Mouse (Mus musculus) T-helper 2 cell (primary cell): ENCODE measurements around the gene Zc3h8.

Experiments used
- in situ Hi-C: fragments of 300-600 bp; cut with MboI, MseI; formaldehyde crosslinking; loops from one replicate; pipeline ENCODE4 v1.15.1; 2025; ENCODE audit warnings: high pct_unique_total_duplicates

The Zc3h8 gene

GRCm38 (mm10) chr2:128943538-128944528 is at the start of gene Zc3h8:
Gene Zc3h8, minus strand, starts transcription at chr2:128944077.
- in situ Hi-C loops, result no loop called here

DNA sequence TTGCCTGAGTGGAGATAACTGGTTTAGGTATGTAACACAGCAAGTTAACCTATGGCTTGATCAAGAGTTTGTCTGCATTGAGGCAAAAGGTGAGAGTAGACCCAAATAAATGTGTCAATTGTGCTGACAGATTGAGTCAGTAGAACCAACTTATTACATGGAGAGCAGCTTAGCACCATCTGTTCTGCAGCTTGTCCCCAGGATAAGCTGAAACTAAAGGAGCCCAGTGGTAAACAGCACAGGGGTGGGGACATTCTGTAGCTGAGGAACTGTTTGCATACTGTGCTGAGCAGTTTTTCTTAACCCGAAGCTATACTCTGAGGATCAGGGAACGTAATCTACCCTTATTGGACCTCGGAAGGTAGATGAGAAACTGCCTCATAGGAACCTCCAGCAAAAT is 40.9 kb upstream of the Zc3h8 start:
- in situ Hi-C loops, result no loop called here

GRCm38 (mm10) chr2:128975572-128975971 is 31.7 kb upstream of the Zc3h8 start:
- in situ Hi-C loops, result no loop called here

- in situ Hi-C loops, result no loop called here
These were observed 28.4 kb upstream of the Zc3h8 start for GRCm38 (mm10) chr2:128972301-128972700.

GRCm38 (mm10) chr2:128968475-128969083 is 24.7 kb upstream of the Zc3h8 start:
- in situ Hi-C loops, result no loop called here

DNA sequence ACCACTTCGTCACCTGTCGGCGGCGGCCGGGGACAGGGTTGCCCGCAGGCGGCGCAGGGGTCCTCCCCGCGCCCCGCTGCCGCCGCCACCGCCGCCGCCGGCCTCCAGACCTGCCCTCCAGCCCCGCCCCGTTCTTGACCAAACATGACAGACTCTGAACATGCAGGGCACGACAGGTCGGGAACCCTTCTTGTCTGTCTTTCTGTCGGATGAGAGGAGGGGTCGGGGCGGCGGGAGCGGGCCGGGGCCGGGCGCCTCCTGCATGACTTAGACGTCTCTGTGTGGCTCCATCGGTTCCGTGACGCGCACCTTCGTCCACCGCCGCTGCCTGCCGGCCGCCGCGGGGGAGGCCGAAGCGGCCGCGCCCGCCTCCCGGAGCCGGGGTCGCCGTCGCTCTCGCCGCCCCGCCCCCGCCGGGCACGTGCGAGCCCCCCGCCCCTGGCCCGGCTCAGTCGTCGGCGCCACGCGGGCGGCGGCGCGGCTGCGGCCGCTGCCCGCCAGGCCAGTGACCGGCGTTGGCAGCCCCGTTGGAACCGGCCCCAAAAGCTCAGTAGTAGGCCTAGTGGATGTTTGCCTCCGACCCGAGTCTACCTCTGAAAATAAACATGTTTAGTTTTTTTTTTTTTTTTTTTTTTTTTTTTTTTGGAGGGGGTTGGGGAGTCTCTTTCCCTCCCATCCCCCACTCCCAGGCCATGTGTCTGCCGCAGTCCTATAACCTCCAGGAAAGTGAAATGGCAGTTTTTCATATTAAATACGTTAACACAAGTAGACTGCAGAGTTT is 24.0 kb upstream of the Zc3h8 start, which contains the start of gene Gm10762:
Gene Gm10762, minus strand, starts transcription at position 65 of the 781 bp plus-strand sequence.
- in situ Hi-C loops, result no loop called here

DNA sequence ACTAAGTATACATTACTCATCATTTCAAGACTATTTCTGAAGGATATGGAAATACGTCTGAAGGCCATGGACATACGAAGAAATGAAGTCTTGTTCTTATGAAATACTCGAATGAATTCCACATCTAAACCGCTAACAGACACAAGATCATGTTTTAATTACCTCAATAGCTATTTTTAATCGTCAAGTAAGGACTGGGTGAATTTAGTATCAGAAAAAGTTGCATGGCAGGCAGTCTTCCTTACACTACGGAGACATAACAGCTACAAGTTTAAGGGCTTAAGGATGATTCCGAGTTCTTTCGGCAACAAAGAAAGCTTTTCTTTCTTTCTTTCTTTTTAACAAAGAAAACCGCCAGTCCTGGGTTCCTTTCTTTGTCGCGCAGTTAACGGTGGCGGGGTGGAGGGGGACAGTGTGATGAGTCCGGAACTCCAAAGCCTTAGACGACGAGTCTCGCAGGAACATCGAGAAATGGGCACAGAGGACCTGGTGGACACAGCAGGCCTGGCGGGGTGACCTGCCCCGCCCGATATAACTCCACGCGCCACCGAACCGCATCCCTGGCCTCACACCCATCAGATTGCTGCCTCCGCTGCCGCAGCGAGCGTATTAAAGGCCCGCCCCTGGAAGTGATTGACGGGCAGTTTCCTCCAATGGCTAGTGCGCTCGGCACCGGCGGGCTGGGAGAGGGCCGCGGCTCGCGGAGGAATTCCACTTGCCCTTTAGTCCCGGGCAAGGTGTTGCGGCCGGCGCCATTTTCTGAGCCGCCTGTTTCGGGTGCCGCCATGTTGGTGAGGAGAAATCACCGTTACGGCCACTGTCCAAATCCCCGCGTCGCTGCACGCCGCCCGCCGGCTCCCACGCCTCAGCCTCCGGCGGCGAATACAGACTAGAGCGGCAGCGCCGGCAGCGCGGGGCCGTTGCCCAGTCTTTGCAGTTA is 23.0 kb upstream of the Zc3h8 start, which contains the start of gene Zc3h6:
Gene Zc3h6, plus strand, starts transcription at position 762 of the 940 bp plus-strand sequence.
- in situ Hi-C loops, result no loop called here

DNA sequence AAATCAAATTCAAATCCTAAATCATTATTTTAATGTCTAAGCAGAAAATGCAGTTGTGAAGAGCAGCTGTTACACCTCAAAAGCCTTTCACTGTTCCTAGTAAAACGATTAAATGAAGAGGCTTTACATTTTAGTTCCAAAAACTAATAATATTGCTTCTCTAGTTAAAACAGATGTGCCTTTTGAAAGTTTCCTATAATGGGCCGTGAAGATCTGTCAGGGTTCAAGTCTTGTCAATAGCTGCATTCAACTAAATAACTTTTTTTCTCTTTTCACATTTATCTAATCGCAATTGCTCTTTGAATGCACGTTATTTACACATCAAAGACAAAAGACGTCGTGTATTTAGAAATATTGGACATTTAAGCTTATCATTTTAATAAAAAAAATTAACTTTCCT is 22.4 kb upstream of the Zc3h8 start:
- in situ Hi-C loops, result no loop called here

- in situ Hi-C loops, result no loop called here
These were observed 21.7 kb upstream of the Zc3h8 start for GRCm38 (mm10) chr2:128965505-128966105.

- in situ Hi-C loops, result loop anchor here (10.0 kb wide), 1 partner anchor 1901 kb away; no protein-coding TSS in a partner anchor
These were observed 10.3 kb upstream of the Zc3h8 start for GRCm38 (mm10) chr2:128954186-128954585.

DNA sequence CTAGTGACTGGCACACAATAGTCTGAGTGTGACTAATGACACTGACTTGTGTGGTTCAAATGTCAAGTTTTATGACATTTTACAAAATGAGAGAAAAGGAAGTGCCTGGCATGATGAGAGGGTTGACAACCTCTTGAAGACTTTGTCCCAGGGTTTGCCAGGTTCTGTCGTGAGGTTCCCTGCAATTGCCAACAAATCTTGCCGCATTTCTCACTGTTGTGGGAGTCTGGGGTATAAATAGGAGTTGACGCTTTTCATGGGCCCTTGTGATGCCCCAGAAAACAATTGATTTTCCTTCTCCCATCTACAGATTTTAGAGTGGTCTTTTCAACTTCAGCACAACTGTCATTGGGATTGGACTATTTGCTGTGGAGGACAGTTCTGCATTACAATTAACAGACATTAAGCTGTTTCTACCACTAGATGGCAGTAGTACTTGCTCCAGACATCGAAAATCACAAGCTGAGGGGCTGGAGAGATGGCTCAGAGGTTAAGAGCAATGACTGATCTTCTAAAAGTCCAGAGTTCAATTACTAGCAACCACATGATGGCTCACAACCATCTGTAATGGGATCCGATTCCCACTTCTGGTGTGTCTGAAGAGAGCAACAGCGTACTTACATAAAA is 4.2 kb upstream of the Zc3h8 start:
- in situ Hi-C loops, result loop anchor here (5.0 kb wide), 1 partner anchor 109 kb away; no protein-coding TSS in a partner anchor

DNA sequence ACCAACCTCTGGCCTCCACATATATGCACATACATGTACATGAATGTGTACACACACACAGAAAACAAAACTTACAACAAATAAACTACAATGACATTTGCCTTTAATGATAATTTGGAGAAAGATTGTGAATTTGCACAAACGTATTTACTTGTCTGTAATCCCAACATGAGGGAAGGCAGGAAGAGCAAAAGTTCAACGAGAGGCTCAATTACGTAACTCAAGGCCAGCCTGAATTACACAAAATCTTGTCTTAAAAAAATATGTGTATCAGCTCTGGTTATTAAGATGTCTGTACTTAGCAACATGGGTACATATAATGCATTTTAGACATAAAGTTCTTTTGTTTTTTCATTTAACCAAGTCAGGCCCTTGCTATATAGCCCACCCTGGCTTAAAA is 7.6 kb downstream of the Zc3h8 start:
- in situ Hi-C loops, result loop anchor here (10.0 kb wide), 1 partner anchor 91 kb away; no protein-coding TSS in a partner anchor

DNA sequence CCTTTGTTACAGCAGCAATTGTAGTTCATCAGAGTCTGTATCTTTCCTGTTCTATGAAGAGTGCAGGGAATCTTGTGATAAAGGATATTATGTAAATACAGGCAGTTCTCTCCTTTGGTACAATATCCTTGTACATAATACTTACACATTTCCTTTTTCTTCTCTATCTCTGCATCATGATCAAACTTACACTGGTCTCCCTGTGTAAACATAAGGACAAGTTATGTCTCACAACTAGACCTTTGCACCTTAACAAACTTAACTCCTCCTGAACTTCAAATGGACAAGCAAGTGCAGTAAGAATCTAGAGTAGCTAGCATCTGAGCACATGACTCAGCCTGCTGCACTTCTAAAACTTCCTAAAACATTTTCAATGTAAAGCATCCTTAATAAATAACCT is 13.2 kb downstream of the Zc3h8 start:
- in situ Hi-C loops, result loop anchor here (10.0 kb wide), 1 partner anchor 86 kb away; no protein-coding TSS in a partner anchor

GRCm38 (mm10) chr2:128928446-128928845 is 15.4 kb downstream of the Zc3h8 start:
- in situ Hi-C loops, result no loop called here

- in situ Hi-C loops, result no loop called here
These were observed 19.1 kb downstream of the Zc3h8 start for GRCm38 (mm10) chr2:128924799-128925198.

DNA sequence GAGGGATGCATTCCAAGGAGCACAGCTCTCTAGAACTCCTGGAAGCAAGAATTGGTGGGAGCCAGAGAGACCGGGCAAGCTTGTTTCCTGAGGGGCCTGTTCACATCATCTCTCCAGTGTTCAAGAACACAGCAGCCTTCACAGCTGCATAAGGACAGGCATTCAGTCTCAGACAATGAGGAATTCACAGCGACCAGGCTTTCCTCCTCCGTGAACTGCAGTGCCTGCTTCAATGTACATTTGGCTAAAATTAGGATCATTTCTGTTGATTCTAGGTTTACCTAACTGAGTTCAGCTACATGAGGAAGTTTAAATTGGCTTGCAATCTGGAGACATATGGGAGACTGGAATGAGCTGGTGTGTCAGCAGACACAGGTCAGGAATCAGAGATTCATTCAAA is 27.3 kb downstream of the Zc3h8 start:
- in situ Hi-C loops, result no loop called here

DNA sequence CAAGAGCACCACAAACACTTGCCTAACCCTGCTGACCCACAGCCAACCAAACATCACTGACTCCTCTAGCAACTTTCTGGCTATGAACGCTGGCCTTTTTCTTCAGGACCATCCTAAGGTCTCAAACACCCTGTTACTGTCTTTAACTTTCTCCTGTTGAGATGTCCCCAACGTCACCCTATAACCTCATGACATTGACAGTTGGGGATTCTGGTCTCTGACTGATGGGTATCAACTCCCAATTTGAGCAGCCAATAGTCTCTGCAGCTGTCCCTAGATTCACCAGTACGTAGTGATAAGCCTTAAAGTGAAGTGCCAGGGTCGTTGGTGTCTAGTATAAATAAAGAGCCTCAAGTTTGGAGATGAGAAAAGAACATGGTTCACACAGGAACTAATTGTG is 28.9 kb downstream of the Zc3h8 start:
- in situ Hi-C loops, result no loop called here

- in situ Hi-C loops, result no loop called here
These were observed 40.2 kb downstream of the Zc3h8 start for GRCm38 (mm10) chr2:128903661-128904060.

- in situ Hi-C loops, result no loop called here
These were observed 41.0 kb downstream of the Zc3h8 start for GRCm38 (mm10) chr2:128902843-128903242.
